Mouse (Mus musculus) layer of hippocampus, adult 9-10 months (tissue): ENCODE measurements around the gene Olfr1192-ps1.
"Not testable (repeated sequence)": the region's sequence is repeated elsewhere in the genome, so short reads cannot be mapped to it uniquely, and the experiment has no call there.

Source experiments
- DNase-seq: peaks from one replicate; pipeline ENCODE4 v3.0.0; 2022; ENCODE audit warnings: low spot score

Olfr1192-ps1 gene

DNA sequence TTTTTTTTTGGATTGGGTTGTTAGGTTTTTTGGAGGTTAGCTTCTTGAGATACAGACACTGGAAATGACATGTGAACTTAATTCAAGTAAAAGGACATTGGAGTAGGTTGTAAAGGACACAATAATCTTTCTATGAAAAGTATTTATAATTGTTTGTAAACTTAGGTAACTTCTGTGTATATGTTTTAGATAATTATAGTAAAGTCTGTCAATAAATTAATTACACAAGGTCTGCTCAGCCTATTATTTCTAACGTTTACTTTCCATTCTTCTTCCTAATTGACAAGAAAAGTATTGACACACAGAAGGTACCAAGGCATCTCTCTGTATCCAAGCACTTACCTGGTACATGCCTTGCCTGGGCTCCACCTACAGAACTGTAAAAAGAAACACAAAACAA is at the start of gene Olfr1192-ps1:
Olfr1192-ps1 (plus strand) TSS at position 301 of the 400 bp plus-strand sequence.
- no peak for DNase-seq

- not testable (repeated sequence) for DNase-seq
Observed at GRCm38 (mm10) chr2:88640242-88640641, 8.1 kb upstream of the Olfr1192-ps1 start, which contains the start of gene Olfr1191-ps1. Olfr1191-ps1 (plus strand) TSS chr2:88640542.

DNA sequence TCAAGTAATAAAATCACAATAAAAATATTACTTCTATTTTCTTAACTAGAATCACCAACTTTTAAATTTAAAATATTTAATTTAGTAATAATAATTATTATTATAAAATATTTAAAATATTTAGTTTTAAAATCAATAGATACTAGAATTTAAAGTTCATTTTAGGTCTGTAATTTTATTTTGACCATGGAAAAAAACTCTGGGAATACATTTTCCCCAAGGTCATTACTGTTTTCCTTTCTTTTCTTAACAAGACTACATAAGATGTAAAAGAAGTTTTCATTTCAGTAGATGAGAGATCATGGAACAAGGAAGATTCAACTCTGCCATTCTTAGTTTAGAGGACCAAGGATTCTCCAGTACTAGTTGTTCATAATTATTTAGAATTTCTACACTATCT is 27.0 kb downstream of the Olfr1192-ps1 start, which contains the start of gene Olfr1193:
Olfr1193 (plus strand) TSS at position 301 of the 400 bp plus-strand sequence.
- DNase-seq = not testable (repeated sequence)

GRCm38 (mm10) chr2:88689087-88689486 is 40.8 kb downstream of the Olfr1192-ps1 start, which contains the start of gene Olfr1195:
Olfr1195 (minus strand) TSS chr2:88689187.
- no peak for DNase-seq

DNA sequence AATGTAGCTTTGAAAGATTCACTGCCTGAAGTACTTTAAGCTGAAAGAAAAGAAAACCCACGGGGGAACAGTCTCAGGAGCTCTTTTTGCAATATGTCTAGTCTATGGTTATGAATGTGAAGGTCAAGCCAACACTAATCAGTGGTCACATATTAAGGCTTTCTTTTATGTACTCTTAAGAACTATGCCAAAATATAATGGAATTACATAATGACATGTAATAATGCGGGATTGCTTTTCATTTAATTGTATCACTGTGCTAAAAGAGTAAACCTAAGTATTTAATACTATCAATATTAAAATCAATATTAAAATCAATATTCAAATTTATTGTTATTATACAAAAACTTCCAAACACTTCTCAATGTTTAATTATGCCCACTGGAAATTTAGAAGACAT is 56.2 kb downstream of the Olfr1192-ps1 start, which contains the start of gene Olfr1196:
Olfr1196 (minus strand) TSS at position 101 of the 400 bp plus-strand sequence.
- DNase-seq = no peak
